Mouse (Mus musculus): ENCODE measurements around the gene Rbfox3.

GRCm38 (mm10) chr11:118831730-118832129, 79.7 kb downstream of the Rbfox3 start:
- TF ChIP-seq CTCF (IDR thresholded peaks at IDR 0.05; ENCODE audit: control insufficient read depth, insufficient read depth, low read length) = no peak
- TF ChIP-seq POLR2A (IDR thresholded peaks at IDR 0.05; ENCODE audit: borderline replicate concordance, control insufficient read depth, low read depth, low read length) = no peak
